Mouse (Mus musculus): ENCODE data around the gene Eif4g1. TPM values are rescaled to one million over a fixed set of nuclear protein-coding genes. Genes with fewer than 3 reads are reported as not detected.

Eif4g1 gene
- polyA plus RNA-seq, 1 experiment from 2014 or later, result 70.9 TPM

GRCm38 (mm10) chr16:20714307-20715080, 46.4 kb downstream of the Eif4g1 start:
- TF ChIP-seq EP300 (IDR thresholded peaks at IDR 0.05; ENCODE audit: low read depth), result no peak
- TF ChIP-seq CTCF (IDR thresholded peaks at IDR 0.05; ENCODE audit: low read depth), result no peak
- Histone ChIP-seq H3K4me1 (ENCODE audit: insufficient read depth) (peaks cover 36% of the 10 kb centered on the region), H3K36me3 (replicated peaks; ENCODE audit: insufficient read depth, low read length) (peaks cover 6% of the 10 kb centered on the region; the same call in 1 of the 2 replicates), H3K9me3 (ENCODE audit: low read length) (no peaks in the 10 kb centered on the region), H3K4me3 (ENCODE audit: low read depth, low read length) (peak overlapping the region; percentile 78), H3K4me2 (ENCODE audit: low read depth, low read length) (peak overlapping the region; percentile 100), H3K9ac (replicated peaks) (peak overlapping the region; percentile 79), H3K27me3 (ENCODE audit: insufficient read depth, low read length) (0 out of 2 replicates have a peak, but pooled peaks cover 3% of the 10 kb centered on the region), H3K27ac (ENCODE audit: low read depth) (no peak overlapping the region)
- DNase-seq (no peak), ATAC-seq (no peak)
- WGBS (ENCODE audit: insufficient replicate concordance), result 62% methylated on average over 11 of the region's 11 CpGs

DNA sequence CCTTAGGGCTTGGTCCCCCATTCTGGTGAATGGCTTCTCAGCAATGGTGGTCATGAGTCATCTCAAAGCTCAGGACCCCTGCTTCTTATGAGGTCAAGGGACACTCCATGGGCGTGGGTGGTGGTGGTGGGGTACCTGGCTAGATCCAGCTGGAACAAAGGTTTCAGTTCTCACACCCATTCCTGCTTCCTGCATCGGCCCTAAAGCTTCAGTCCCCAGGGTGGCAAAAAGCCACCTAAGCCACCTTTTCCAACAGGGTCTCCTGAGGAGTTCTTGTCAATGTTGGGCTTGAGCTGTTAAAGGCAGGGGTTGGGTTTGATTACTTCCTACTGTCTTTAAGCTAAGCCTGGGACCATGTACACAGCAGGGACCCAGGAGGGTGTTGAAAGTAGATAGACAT, 47.0 kb downstream of the Eif4g1 start:
- 74% methylated on average over 2 of the region's 2 CpGs for WGBS (ENCODE audit: insufficient replicate concordance)
- Histone ChIP-seq H3K4me1 (ENCODE audit: insufficient read depth) (peaks cover 36% of the 10 kb centered on the region), H3K27me3 (ENCODE audit: insufficient read depth, low read length) (0 out of 2 replicates have a peak, but pooled peaks cover 3% of the 10 kb centered on the region), H3K4me2 (ENCODE audit: low read depth, low read length) (peak overlapping the region; percentile 100), H3K9ac (replicated peaks) (peak overlapping the region; percentile 79), H3K4me3 (ENCODE audit: low read depth, low read length) (peak overlapping the region; percentile 78), H3K9me3 (ENCODE audit: low read length) (no peaks in the 10 kb centered on the region), H3K27ac (ENCODE audit: low read depth) (peak overlapping the region; percentile 95), H3K36me3 (replicated peaks; ENCODE audit: insufficient read depth, low read length) (peaks cover 8% of the 10 kb centered on the region)
- no peak for DNase-seq
- ATAC-seq, result no peak
- TF ChIP-seq EP300 (IDR thresholded peaks at IDR 0.05; ENCODE audit: low read depth), result no peak
- no peak for TF ChIP-seq CTCF (IDR thresholded peaks at IDR 0.05; ENCODE audit: low read depth)

DNA sequence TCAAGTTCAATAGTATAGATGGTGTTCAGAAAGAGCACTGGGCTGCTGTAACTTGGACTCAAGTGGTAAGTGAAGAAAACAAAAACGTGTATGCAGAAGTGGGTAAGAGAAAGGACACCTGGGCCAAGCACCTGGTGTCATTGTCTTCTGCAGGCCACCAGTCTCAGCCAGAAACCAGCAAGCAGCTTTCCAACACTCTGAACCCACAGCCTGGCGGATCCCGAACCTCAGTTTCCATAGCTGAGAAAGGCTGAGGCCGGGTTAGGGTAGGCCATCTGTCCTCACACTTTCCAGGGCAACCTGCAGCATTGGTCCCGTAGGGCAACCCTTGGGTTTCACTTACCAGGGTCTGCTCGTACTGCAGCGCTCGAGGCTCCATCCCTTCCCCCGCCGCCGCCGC, 47.5 kb downstream of the Eif4g1 start:
- DNase-seq, result no peak
- no peak for TF ChIP-seq CTCF (IDR thresholded peaks at IDR 0.05; ENCODE audit: low read depth)
- no peak for TF ChIP-seq EP300 (IDR thresholded peaks at IDR 0.05; ENCODE audit: low read depth)
- WGBS (ENCODE audit: insufficient replicate concordance), result 12% methylated on average over 12 of the region's 12 CpGs
- Histone ChIP-seq H3K4me1 (ENCODE audit: insufficient read depth) (peaks cover 36% of the 10 kb centered on the region), H3K4me2 (ENCODE audit: low read depth, low read length) (peak overlapping the region; percentile 100), H3K9ac (replicated peaks) (peak overlapping the region; percentile 79), H3K4me3 (ENCODE audit: low read depth, low read length) (peak overlapping the region; percentile 78), H3K27me3 (ENCODE audit: insufficient read depth, low read length) (0 out of 2 replicates have a peak, but pooled peaks cover 3% of the 10 kb centered on the region), H3K36me3 (replicated peaks; ENCODE audit: insufficient read depth, low read length) (peaks cover 11% of the 10 kb centered on the region), H3K27ac (ENCODE audit: low read depth) (peak overlapping the region; percentile 95), H3K9me3 (ENCODE audit: low read length) (no peaks in the 10 kb centered on the region)
- ATAC-seq, result no peak

- peak overlapping the region; percentile 95 for H3K27ac ChIP-seq (ENCODE audit: low read depth)
- peak overlapping the region; percentile 100 for H3K4me2 ChIP-seq (ENCODE audit: low read depth, low read length)
- TF ChIP-seq EP300 (IDR thresholded peaks at IDR 0.05; ENCODE audit: low read depth) (no peak), CTCF (IDR thresholded peaks at IDR 0.05; ENCODE audit: low read depth) (peak; percentile 33; the same call in 1 of the 2 replicates)
- H3K27me3 ChIP-seq (ENCODE audit: insufficient read depth, low read length), result 0 out of 2 replicates have a peak, but pooled peaks cover 3% of the 10 kb centered on the region
- H3K4me3 ChIP-seq (ENCODE audit: low read depth, low read length), result peak overlapping the region; percentile 78
- peaks cover 36% of the 10 kb centered on the region for H3K4me1 ChIP-seq (ENCODE audit: insufficient read depth)
- peak overlapping the region; percentile 79 for H3K9ac ChIP-seq (replicated peaks)
- DNase-seq (peak; percentile 83), ATAC-seq (peak; percentile 50)
- 2% methylated on average over 47 of the region's 68 CpGs for WGBS (ENCODE audit: insufficient replicate concordance)
- H3K36me3 ChIP-seq (replicated peaks; ENCODE audit: insufficient read depth, low read length), result peaks cover 10% of the 10 kb centered on the region
- H3K9me3 ChIP-seq (ENCODE audit: low read length), result no peaks in the 10 kb centered on the region
Observed at GRCm38 (mm10) chr16:20715976-20716840, 48.1 kb downstream of the Eif4g1 start.

DNA sequence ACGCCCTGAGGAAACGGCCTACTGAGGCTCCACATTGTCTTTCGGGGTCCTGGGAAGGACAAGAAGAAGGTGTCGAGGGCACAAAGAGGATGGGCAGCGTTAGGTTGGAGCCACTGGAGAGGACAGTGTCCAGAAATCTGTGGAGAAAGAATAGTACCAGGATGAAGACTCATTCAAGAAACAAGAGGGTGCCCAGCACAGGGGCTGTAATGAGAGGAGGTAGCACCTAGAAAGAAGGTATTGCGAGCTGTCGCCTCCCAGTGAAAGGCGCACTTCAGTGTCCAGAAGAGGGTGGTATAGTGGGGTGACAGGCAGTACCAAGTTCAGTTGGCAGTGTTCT, 48.7 kb downstream of the Eif4g1 start:
- Histone ChIP-seq H3K27ac (ENCODE audit: low read depth) (peak overlapping the region; percentile 95), H3K36me3 (replicated peaks; ENCODE audit: insufficient read depth, low read length) (peaks cover 15% of the 10 kb centered on the region), H3K9me3 (ENCODE audit: low read length) (no peaks in the 10 kb centered on the region), H3K9ac (replicated peaks) (peak overlapping the region; percentile 79), H3K27me3 (ENCODE audit: insufficient read depth, low read length) (0 out of 2 replicates have a peak, but pooled peaks cover 3% of the 10 kb centered on the region), H3K4me3 (ENCODE audit: low read depth, low read length) (peak overlapping the region; percentile 78), H3K4me1 (ENCODE audit: insufficient read depth) (peaks cover 36% of the 10 kb centered on the region), H3K4me2 (ENCODE audit: low read depth, low read length) (peak overlapping the region; percentile 100)
- WGBS (ENCODE audit: insufficient replicate concordance), result 2% methylated on average over 8 of the region's 8 CpGs
- ATAC-seq (no peak), DNase-seq (no peak)
- TF ChIP-seq CTCF (IDR thresholded peaks at IDR 0.05; ENCODE audit: low read depth) (no peak), EP300 (IDR thresholded peaks at IDR 0.05; ENCODE audit: low read depth) (no peak)
